Mouse (Mus musculus) liver, postnatal 0 days (tissue): ENCODE data around the gene Pld1.

ENCODE experiments used
- CTCF ChIP-seq: sonication (generic); IDR thresholded peaks from 2 replicates; pipeline ENCODE4 v1.5.1; 2016; ENCODE audit warnings: antibody characterized with exemption, low read depth
- EP300 ChIP-seq: IDR thresholded peaks from 2 replicates; pipeline ENCODE4 v1.6.1; 2016; ENCODE audit warnings: antibody characterized with exemption, low read depth, mild to moderate bottlenecking

GRCm38 (mm10) chr3:28095451-28095850 lies 157.0 kb downstream of the Pld1 start:
- TF ChIP-seq EP300 = no peak
- TF ChIP-seq CTCF = no peak
